Mouse (Mus musculus): ENCODE data around the gene Stoml3. TPM values are rescaled to one million over a fixed set of nuclear protein-coding genes. Genes with fewer than 3 reads are reported as not detected.
A peak's percentile ranks its signal among the peaks of the same experiment; 100 is the strongest.

The Stoml3 gene
- total and polyA plus RNA-seq, 2 experiments from 2014 or later, result not detected

- H3K4me3 ChIP-seq (ENCODE audit: low read length), result no peak overlapping the region
- no peak overlapping the region for H3K27ac ChIP-seq
- DNase-seq (ENCODE audit: low spot score) (no peak), ATAC-seq (no peak)
- H3K36me3 ChIP-seq (ENCODE audit: insufficient read depth, low read length), result peaks cover 7% of the 10 kb centered on the region; the same call in 1 of the 2 replicates
- 94% methylated on average over 6 of the region's 6 CpGs for WGBS
- H3K4me2 ChIP-seq (ENCODE audit: low read depth, low read length), result no peak overlapping the region
- no peaks in the 10 kb centered on the region for H3K4me1 ChIP-seq (ENCODE audit: insufficient read depth, low read length)
- no peaks in the 10 kb centered on the region for H3K9me3 ChIP-seq (ENCODE audit: low read length)
- no peak overlapping the region for H3K9ac ChIP-seq (replicated peaks; ENCODE audit: low read length)
- no peaks in the 10 kb centered on the region for H3K27me3 ChIP-seq (ENCODE audit: insufficient read depth, low read length)
- TF ChIP-seq CTCF (IDR thresholded peaks at IDR 0.05; ENCODE audit: low read depth), result no peak
These were observed 43.6 kb downstream of the Stoml3 start for GRCm38 (mm10) chr3:53532091-53532490.

DNA sequence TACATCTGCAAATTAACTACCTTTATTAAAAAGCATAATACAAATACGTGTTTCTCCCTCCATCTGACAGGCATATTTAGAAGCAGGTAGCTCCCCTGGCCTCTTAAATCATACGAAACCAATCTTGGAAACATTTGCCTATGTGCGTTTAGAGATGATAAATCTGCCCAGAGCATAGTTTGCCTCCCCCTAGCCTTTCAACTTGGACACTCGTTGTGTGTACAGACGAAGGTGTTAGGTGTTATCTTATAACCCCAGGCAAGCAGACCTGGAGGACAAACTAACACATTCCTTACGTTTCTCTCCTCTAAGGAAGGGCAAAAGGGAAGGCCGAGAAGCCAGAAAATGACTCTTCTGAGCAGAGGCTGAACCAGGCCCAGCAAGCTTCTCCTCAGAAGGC is 64.2 kb downstream of the Stoml3 start:
- Histone ChIP-seq H3K27ac (no peak overlapping the region), H3K36me3 (ENCODE audit: insufficient read depth, low read length) (no peaks in the 10 kb centered on the region), H3K4me2 (ENCODE audit: low read depth, low read length) (no peak overlapping the region), H3K4me3 (ENCODE audit: low read length) (no peak overlapping the region), H3K9me3 (ENCODE audit: low read length) (no peaks in the 10 kb centered on the region), H3K27me3 (ENCODE audit: insufficient read depth, low read length) (no peaks in the 10 kb centered on the region), H3K9ac (replicated peaks; ENCODE audit: low read length) (no peak overlapping the region), H3K4me1 (ENCODE audit: insufficient read depth, low read length) (no peaks in the 10 kb centered on the region)
- no peak for TF ChIP-seq CTCF (IDR thresholded peaks at IDR 0.05; ENCODE audit: low read depth)
- ATAC-seq (no peak), DNase-seq (ENCODE audit: low spot score) (no peak)
- 89% methylated on average over 7 of the region's 7 CpGs for WGBS

GRCm38 (mm10) chr3:53555031-53555952 is 66.8 kb downstream of the Stoml3 start:
- no peak overlapping the region for H3K4me2 ChIP-seq (ENCODE audit: low read depth, low read length)
- 74% methylated on average over 10 of the region's 10 CpGs for WGBS
- no peak for TF ChIP-seq CTCF (IDR thresholded peaks at IDR 0.05; ENCODE audit: low read depth)
- no peak overlapping the region for H3K4me3 ChIP-seq (ENCODE audit: low read length)
- DNase-seq (ENCODE audit: low spot score) (no peak), ATAC-seq (no peak)
- no peaks in the 10 kb centered on the region for H3K4me1 ChIP-seq (ENCODE audit: insufficient read depth, low read length)
- H3K9ac ChIP-seq (replicated peaks; ENCODE audit: low read length), result no peak overlapping the region
- no peaks in the 10 kb centered on the region for H3K36me3 ChIP-seq (ENCODE audit: insufficient read depth, low read length)
- H3K9me3 ChIP-seq (ENCODE audit: low read length), result no peaks in the 10 kb centered on the region
- H3K27me3 ChIP-seq (ENCODE audit: insufficient read depth, low read length), result no peaks in the 10 kb centered on the region
- H3K27ac ChIP-seq, result no peak overlapping the region

- Histone ChIP-seq H3K4me1 (ENCODE audit: insufficient read depth, low read length) (no peaks in the 10 kb centered on the region), H3K9ac (replicated peaks; ENCODE audit: low read length) (no peak overlapping the region), H3K27me3 (ENCODE audit: insufficient read depth, low read length) (no peaks in the 10 kb centered on the region), H3K27ac (peak overlapping the region; percentile 33; the same call in 1 of the 2 replicates), H3K4me3 (ENCODE audit: low read length) (no peak overlapping the region), H3K9me3 (ENCODE audit: low read length) (no peaks in the 10 kb centered on the region), H3K4me2 (ENCODE audit: low read depth, low read length) (no peak overlapping the region), H3K36me3 (ENCODE audit: insufficient read depth, low read length) (no peaks in the 10 kb centered on the region)
- WGBS, result 50% methylated on average over 16 of the region's 16 CpGs
- DNase-seq (ENCODE audit: low spot score) (peak; percentile 79), ATAC-seq (peak; percentile 91)
- peak; percentile 10; the same call in 1 of the 2 replicates for TF ChIP-seq CTCF (IDR thresholded peaks at IDR 0.05; ENCODE audit: low read depth)
These were observed 69.1 kb downstream of the Stoml3 start for GRCm38 (mm10) chr3:53557388-53558214.

Other genes starting within 250 kb of the Stoml3 start
- gene Nhlrc3, start 25.3 kb upstream of the Stoml3 start, total RNA-seq (2014; rRNA removed), result 13.5 and 14.4 TPM in 2 replicates
- gene Nhlrc3, start 25.3 kb upstream of the Stoml3 start, polyA plus RNA-seq (2015; fragmentation: Nextera tagmentation; extraction: Ambion mirVana), result 6.6 and 7.5 TPM in 2 replicates
- 8.4 and 10.4 TPM in 2 replicates for gene Proser1, start 25.0 kb upstream of the Stoml3 start, total RNA-seq (2014; rRNA removed)
- gene Proser1, start 25.0 kb upstream of the Stoml3 start, polyA plus RNA-seq (2015; fragmentation: Nextera tagmentation; extraction: Ambion mirVana), result 14.7 and 14.8 TPM in 2 replicates
- 13.9 and 17.6 TPM in 2 replicates for gene Frem2, start 168.7 kb downstream of the Stoml3 start, total RNA-seq (2014; rRNA removed)
- 1.7 TPM in 2 replicates for gene Frem2, start 168.7 kb downstream of the Stoml3 start, polyA plus RNA-seq (2015; fragmentation: Nextera tagmentation; extraction: Ambion mirVana)

Measured in hindbrain, postnatal 0 days (tissue).